Mouse (Mus musculus) midbrain, embryonic 12.5 days (tissue): ENCODE measurements at regions not wholly inside any gene's neighbourhood (a gene's known extent, or its start where the extent isn't known, plus 50 kb on each side); places are given as distances from the start of the nearest gene placed in this dataset.
"Not testable (repeated sequence)": the region's sequence is repeated elsewhere in the genome, so short reads cannot be mapped to it uniquely, and the experiment has no call there.

Source experiments
- ATAC-seq: fragments of 200-750 bp; cut with Nextera tagmentation; 2 replicates; pipeline ENCODE4 v1.8.0; 2017; ENCODE audit warnings: low read depth, moderate TSS enrichment, moderate library complexity; ENCODE audit not compliant: low FRiP score
- H3K27ac ChIP-seq: fragments of 300-500 bp; sonication (generic); replicated peaks from 2 replicates; pipeline ENCODE4 v1.5.1; 2016; ENCODE audit warnings: mild to moderate bottlenecking
- H3K27me3 ChIP-seq: fragments of 300-500 bp; sonication (generic); 2 replicates; pipeline ENCODE4 v1.6.1; 2016; ENCODE audit warnings: mild to moderate bottlenecking
- H3K36me3 ChIP-seq: fragments of 300-500 bp; sonication (generic); 2 replicates; pipeline ENCODE4 v1.6.1; 2016
- H3K4me1 ChIP-seq: fragments of 300-500 bp; sonication (generic); 2 replicates; pipeline ENCODE4 v1.6.1; 2016
- H3K4me2 ChIP-seq: fragments of 300-500 bp; sonication (generic); replicated peaks from 2 replicates; pipeline ENCODE4 v1.6.1; 2016; ENCODE audit warnings: mild to moderate bottlenecking, moderate library complexity
- H3K4me3 ChIP-seq: fragments of 300-500 bp; sonication (generic); 2 replicates; pipeline ENCODE4 v1.5.1; 2016; ENCODE audit warnings: mild to moderate bottlenecking
- H3K9ac ChIP-seq: fragments of 300-500 bp; sonication (generic); replicated peaks from 2 replicates; pipeline ENCODE4 v1.6.1; 2016; ENCODE audit warnings: mild to moderate bottlenecking, moderate library complexity
- H3K9me3 ChIP-seq: fragments of 300-500 bp; sonication (generic); 2 replicates; pipeline ENCODE4 v1.6.1; 2016; ENCODE audit warnings: mild to moderate bottlenecking
- WGBS: fragments of 180-500 bp; shearing (Covaris S2); methylation state at CpG from one replicate; pipeline ENCODE4 v1.1.7; 2016; 5-methylcytosine and 5-hydroxymethylcytosine counted together

GRCm38 (mm10) chr1:94582526-94582925 is 530.2 kb upstream of the Pdcd1 start:
- H3K36me3 ChIP-seq, result no peaks in the 10 kb centered on the region
- H3K4me1 ChIP-seq, result no peaks in the 10 kb centered on the region
- no peak overlapping the region for H3K4me2 ChIP-seq
- no peak for ATAC-seq
- H3K27me3 ChIP-seq, result no peaks in the 10 kb centered on the region
- H3K4me3 ChIP-seq, result no peak overlapping the region
- H3K9me3 ChIP-seq, result no peaks in the 10 kb centered on the region
- H3K9ac ChIP-seq, result no peak overlapping the region
- no peak overlapping the region for H3K27ac ChIP-seq

DNA sequence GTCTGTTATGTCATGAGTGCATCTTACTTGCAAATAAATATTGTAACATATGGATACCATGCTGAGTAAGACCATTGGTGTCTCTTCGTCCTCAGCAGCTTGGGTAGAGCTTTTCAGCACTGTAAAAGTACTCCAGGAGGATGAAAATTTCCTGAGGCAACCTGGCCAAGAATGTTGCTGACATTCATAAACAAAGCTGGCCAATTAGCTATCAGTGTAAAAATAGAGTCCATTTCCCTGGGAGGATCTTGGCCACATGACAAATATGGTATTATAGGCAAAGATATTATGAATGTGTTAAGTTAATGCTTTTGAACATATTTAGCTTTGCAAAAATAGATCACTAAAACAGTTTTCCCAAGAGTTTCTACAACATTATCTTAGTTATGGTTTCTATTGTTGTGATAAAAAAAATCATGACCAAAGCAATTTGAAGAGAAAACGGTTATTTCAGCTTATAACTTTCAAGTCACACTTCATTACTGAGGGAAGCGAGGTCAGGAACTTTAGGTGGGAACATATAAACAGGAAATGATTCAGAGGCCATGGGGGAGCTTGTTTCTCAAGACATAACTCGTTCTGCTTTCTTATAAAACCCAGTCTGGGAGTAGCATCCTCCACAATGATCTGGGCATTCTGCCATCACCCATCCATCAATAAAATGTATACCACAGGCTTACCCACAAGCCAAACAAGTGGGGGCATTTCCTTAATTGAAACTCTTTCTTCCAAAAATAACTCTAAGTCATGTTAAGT is 529.5 kb upstream of the Pdcd1 start:
- Histone ChIP-seq H3K27me3 (no peaks in the 10 kb centered on the region), H3K9ac (no peak overlapping the region), H3K4me1 (no peaks in the 10 kb centered on the region), H3K27ac (no peak overlapping the region), H3K4me2 (no peak overlapping the region), H3K9me3 (no peaks in the 10 kb centered on the region), H3K36me3 (no peaks in the 10 kb centered on the region), H3K4me3 (no peak overlapping the region)
- WGBS, result 77% methylated on average over 4 of the region's 4 CpGs
- no peak for ATAC-seq

GRCm38 (mm10) chr1:94532773-94533541 is 480.6 kb upstream of the Pdcd1 start:
- H3K36me3 ChIP-seq, result no peaks in the 10 kb centered on the region
- H3K9me3 ChIP-seq, result no peaks in the 10 kb centered on the region
- H3K4me2 ChIP-seq, result no peak overlapping the region
- no peak overlapping the region for H3K9ac ChIP-seq
- 84% methylated on average over 4 of the region's 4 CpGs for WGBS
- no peak for ATAC-seq
- H3K4me1 ChIP-seq, result no peaks in the 10 kb centered on the region
- H3K4me3 ChIP-seq, result no peak overlapping the region
- no peak overlapping the region for H3K27ac ChIP-seq
- H3K27me3 ChIP-seq, result no peaks in the 10 kb centered on the region

- no peaks in the 10 kb centered on the region for H3K36me3 ChIP-seq
- H3K9me3 ChIP-seq, result no peaks in the 10 kb centered on the region
- H3K27ac ChIP-seq, result no peak overlapping the region
- H3K27me3 ChIP-seq, result no peaks in the 10 kb centered on the region
- H3K4me3 ChIP-seq, result no peak overlapping the region
- no peak overlapping the region for H3K9ac ChIP-seq
- no peak for ATAC-seq
- 73% methylated on average over 4 of the region's 4 CpGs for WGBS
- peaks cover 5% of the 10 kb centered on the region; the same call in 1 of the 2 replicates for H3K4me1 ChIP-seq
- H3K4me2 ChIP-seq, result no peak overlapping the region
These were observed 451.7 kb upstream of the Pdcd1 start for GRCm38 (mm10) chr1:94504080-94504520.

- H3K9ac ChIP-seq, result no peak overlapping the region
- no peaks in the 10 kb centered on the region for H3K27me3 ChIP-seq
- no peak overlapping the region for H3K27ac ChIP-seq
- no peak overlapping the region for H3K4me2 ChIP-seq
- peaks cover 5% of the 10 kb centered on the region; the same call in 1 of the 2 replicates for H3K4me1 ChIP-seq
- peak; percentile 67 for ATAC-seq
- WGBS, result 63% methylated on average over 6 of the region's 6 CpGs
- no peak overlapping the region for H3K4me3 ChIP-seq
- H3K36me3 ChIP-seq, result no peaks in the 10 kb centered on the region
- no peaks in the 10 kb centered on the region for H3K9me3 ChIP-seq
These were observed 451.2 kb upstream of the Pdcd1 start for GRCm38 (mm10) chr1:94503379-94504079.

DNA sequence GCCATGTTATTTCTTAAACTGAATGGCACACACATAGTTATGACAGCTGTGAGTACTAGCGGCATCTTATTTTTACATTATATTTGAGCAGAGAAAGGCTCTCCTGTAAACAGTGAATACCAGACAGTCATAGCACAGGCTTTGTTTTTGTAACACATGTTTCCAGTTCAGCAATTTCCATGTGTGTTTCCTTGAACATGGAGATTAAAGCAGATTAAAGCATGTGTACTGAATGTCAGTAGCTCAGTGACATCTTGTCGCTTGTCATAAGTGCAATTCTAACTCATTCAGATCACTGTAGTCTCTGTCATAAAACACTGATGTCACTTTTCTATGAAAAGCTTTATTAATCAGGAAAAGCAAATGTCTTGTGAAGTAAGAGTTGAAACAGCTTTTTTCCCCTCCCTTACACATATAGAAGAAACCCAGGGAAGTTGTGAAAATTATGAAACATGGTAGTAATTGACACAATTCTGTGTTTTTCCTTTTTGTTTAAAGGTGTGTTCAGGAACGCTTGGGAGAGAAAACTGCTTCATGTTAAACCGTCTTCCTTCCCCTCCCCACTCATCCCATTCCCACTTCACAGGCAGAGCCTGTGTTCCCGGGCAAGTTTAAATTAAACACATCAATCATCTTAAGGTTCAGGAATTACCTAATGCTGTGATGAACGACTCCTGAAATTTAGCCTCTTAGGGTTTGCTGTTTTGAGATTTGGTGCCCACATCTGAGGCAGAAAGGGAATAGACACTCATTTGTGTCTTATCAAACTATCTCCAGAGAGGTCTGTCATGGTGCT is 449.9 kb upstream of the Pdcd1 start:
- H3K27ac ChIP-seq, result no peak overlapping the region
- no peak for ATAC-seq

DNA sequence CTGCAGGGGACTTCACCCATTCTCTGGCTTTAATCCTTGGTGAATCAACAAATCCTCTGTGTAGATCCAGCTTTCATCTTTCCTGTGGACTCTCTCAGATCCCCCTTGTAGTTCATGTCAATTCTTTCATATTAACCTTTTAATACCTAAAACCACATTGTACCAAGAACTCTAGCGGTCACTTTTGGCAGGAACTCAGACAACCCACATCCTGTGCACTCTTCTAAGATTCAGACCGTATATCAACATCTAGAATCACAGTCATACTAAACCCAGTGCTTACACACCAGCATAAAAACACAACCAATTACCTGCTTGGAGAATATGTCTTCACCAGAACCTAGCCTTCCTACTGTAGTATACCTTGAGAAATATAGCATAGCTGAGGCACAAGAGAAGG is 444.6 kb upstream of the Pdcd1 start:
- Histone ChIP-seq H3K27ac (no peak overlapping the region), H3K27me3 (no peaks in the 10 kb centered on the region), H3K4me2 (no peak overlapping the region), H3K9ac (no peak overlapping the region), H3K4me1 (no peaks in the 10 kb centered on the region), H3K9me3 (no peaks in the 10 kb centered on the region), H3K4me3 (no peak overlapping the region), H3K36me3 (no peaks in the 10 kb centered on the region)
- WGBS, result 84% methylated on average over 2 of the region's 2 CpGs
- ATAC-seq, result no peak

More for the DNA sequence above, 449.9 kb upstream of the Pdcd1 start:
- H3K27me3 ChIP-seq, result no peaks in the 10 kb centered on the region
- H3K9me3 ChIP-seq, result no peaks in the 10 kb centered on the region
- WGBS, result 81% methylated on average over 6 of the region's 6 CpGs
- no peak overlapping the region for H3K9ac ChIP-seq
- peaks cover 5% of the 10 kb centered on the region; the same call in 1 of the 2 replicates for H3K4me1 ChIP-seq
- H3K4me3 ChIP-seq, result no peak overlapping the region
- H3K36me3 ChIP-seq, result no peaks in the 10 kb centered on the region
- no peak overlapping the region for H3K4me2 ChIP-seq

DNA sequence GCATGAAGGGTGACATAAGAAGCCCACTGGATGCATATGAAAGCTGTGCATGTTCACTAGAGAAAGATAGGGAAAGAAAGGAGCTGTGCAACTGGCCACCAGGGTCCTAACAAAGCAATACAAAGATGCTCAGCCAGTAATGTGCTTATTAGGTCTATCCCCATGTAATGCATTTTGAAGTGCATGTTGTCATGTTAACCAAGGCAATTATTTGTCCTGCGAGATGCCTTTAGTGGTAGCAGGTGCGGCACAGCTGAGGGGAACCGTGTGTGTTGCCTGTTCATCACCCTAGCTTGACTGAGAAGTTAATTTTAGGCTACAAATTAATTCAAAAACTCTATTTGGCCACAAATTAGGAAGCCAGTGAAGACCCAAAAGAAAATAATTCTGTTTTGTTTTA is 444.0 kb upstream of the Pdcd1 start:
- Histone ChIP-seq H3K9ac (no peak overlapping the region), H3K27me3 (no peaks in the 10 kb centered on the region), H3K4me3 (no peak overlapping the region), H3K36me3 (no peaks in the 10 kb centered on the region), H3K4me2 (no peak overlapping the region), H3K9me3 (no peaks in the 10 kb centered on the region), H3K27ac (no peak overlapping the region), H3K4me1 (no peaks in the 10 kb centered on the region)
- ATAC-seq, result no peak
- WGBS, result 82% methylated on average over 3 of the region's 3 CpGs

DNA sequence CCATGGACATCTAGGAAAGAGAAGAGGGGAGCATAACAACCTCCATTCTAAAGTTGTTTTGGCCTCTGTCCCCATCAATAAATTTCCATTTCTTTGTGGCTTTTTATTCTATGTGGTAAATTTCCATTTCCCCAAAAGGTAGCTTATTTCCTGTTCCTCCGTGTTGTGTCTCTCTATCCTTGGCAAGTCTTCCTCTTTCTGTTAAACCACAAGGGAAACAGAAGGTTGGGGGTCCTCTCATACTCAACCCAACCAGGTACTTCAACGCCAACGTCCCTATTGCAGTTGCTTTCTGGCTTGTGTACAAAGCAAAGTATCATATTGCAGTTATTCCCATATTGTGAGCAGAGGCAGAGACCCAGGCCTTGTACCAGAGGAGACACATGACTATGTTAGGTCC is 434.7 kb upstream of the Pdcd1 start:
- Histone ChIP-seq H3K4me3 (no peak overlapping the region), H3K9me3 (no peaks in the 10 kb centered on the region), H3K4me1 (no peaks in the 10 kb centered on the region), H3K4me2 (no peak overlapping the region), H3K27ac (no peak overlapping the region), H3K27me3 (no peaks in the 10 kb centered on the region), H3K36me3 (no peaks in the 10 kb centered on the region), H3K9ac (no peak overlapping the region)
- 81% methylated on average over 3 of the region's 3 CpGs for WGBS
- ATAC-seq, result no peak

- not testable (repeated sequence) for H3K36me3 ChIP-seq, H3K9ac ChIP-seq, H3K4me1 ChIP-seq, H3K4me2 ChIP-seq, H3K27me3 ChIP-seq, H3K9me3 ChIP-seq, H3K4me3 ChIP-seq, H3K27ac ChIP-seq
- WGBS, result 96% methylated on average over 18 of the region's 18 CpGs
- peak; percentile 92 for ATAC-seq
These were observed 417.5 kb upstream of the Pdcd1 start for GRCm38 (mm10) chr1:94469834-94470233.

- H3K36me3 ChIP-seq, result no peaks in the 10 kb centered on the region
- 82% methylated on average over 2 of the region's 2 CpGs for WGBS
- no peak for ATAC-seq
- no peaks in the 10 kb centered on the region for H3K9me3 ChIP-seq
- no peak overlapping the region for H3K27ac ChIP-seq
- no peak overlapping the region for H3K9ac ChIP-seq
- no peaks in the 10 kb centered on the region for H3K27me3 ChIP-seq
- no peaks in the 10 kb centered on the region for H3K4me1 ChIP-seq
- H3K4me2 ChIP-seq, result no peak overlapping the region
- no peak overlapping the region for H3K4me3 ChIP-seq
These were observed 371.4 kb upstream of the Pdcd1 start for GRCm38 (mm10) chr1:94423731-94424130.
